Mouse (Mus musculus): ENCODE results near the gene Gjb5. TPM values are rescaled to one million over a fixed set of nuclear protein-coding genes. Genes with fewer than 3 reads are reported as not detected.
A peak's percentile ranks its signal among the peaks of the same experiment; 100 is the strongest.

The Gjb5 gene
- polyA plus RNA-seq, 1 experiment from 2014 or later = 0.42 TPM

DNA sequence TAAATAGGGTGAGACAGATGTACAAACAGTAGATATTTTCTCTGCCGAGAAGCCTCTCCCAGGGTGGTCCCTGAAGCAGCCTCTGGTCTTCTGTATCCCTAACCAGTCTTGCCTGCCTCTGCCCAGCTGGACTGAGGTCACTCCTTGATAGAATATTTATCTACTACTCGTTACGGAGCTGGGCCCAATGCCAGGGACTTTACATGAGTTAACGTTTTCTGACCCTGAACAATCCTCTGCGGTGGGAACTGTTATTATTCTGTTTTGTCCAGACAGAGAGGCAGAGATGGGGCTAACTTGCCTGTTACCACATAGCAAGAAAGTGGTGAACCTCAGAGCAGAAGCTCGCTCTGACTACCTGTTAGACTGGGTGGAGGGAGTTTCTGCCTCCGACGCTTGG is 15.5 kb upstream of the Gjb5 start:
- DNase-seq (ENCODE audit: low spot score, missing footprints) (no peak), ATAC-seq (ENCODE audit: low FRiP score) (no peak)
- Histone ChIP-seq H3K4me2 (no peak overlapping the region), H3K9ac (ENCODE audit: low read length) (no peak overlapping the region), H3K27me3 (ENCODE audit: control insufficient read depth, insufficient read depth, low read length) (no peaks in the 10 kb centered on the region), H3K36me3 (ENCODE audit: control insufficient read depth, insufficient read depth, low read length) (no peaks in the 10 kb centered on the region), H3K4me1 (ENCODE audit: control insufficient read depth, insufficient read depth, low read length) (no peaks in the 10 kb centered on the region), H3K27ac (ENCODE audit: low read depth, low read length) (no peak overlapping the region), H3K9me3 (ENCODE audit: control insufficient read depth, low read length) (no peaks in the 10 kb centered on the region), H3K4me3 (ENCODE audit: low read depth, low read length) (no peak overlapping the region)
- 78% methylated on average over 8 of the region's 8 CpGs for WGBS

DNA sequence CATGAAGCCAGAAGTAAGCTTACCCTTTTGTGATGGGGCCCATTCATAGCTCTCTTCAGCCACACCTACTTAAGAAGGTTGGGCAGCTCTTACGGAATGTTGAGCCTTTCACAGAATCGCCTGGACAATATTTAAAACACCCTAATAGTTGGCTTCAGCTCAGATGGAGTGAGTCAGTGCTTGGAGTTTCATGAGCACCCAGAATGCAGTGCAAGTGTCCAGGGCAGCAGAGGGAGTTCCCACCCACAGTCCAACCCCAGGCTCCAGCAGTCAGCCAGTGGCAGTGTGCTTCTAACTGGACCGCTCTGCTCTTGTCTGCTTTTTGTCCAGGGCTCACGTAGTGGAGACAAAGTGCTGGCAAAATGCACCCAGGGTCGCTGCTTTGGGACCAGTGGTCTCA is 13.6 kb upstream of the Gjb5 start:
- ATAC-seq (ENCODE audit: low FRiP score) = no peak
- no peak overlapping the region for H3K9ac ChIP-seq (ENCODE audit: low read length)
- no peaks in the 10 kb centered on the region for H3K27me3 ChIP-seq (ENCODE audit: control insufficient read depth, insufficient read depth, low read length)
- H3K4me1 ChIP-seq (ENCODE audit: control insufficient read depth, insufficient read depth, low read length) = no peaks in the 10 kb centered on the region
- no peak overlapping the region for H3K4me3 ChIP-seq (ENCODE audit: low read depth, low read length)
- H3K4me2 ChIP-seq = no peak overlapping the region
- H3K36me3 ChIP-seq (ENCODE audit: control insufficient read depth, insufficient read depth, low read length) = no peaks in the 10 kb centered on the region
- WGBS = 69% methylated on average over 5 of the region's 5 CpGs
- H3K9me3 ChIP-seq (ENCODE audit: control insufficient read depth, low read length) = no peaks in the 10 kb centered on the region
- DNase-seq (ENCODE audit: low spot score, missing footprints) = no peak
- no peak overlapping the region for H3K27ac ChIP-seq (ENCODE audit: low read depth, low read length)

DNA sequence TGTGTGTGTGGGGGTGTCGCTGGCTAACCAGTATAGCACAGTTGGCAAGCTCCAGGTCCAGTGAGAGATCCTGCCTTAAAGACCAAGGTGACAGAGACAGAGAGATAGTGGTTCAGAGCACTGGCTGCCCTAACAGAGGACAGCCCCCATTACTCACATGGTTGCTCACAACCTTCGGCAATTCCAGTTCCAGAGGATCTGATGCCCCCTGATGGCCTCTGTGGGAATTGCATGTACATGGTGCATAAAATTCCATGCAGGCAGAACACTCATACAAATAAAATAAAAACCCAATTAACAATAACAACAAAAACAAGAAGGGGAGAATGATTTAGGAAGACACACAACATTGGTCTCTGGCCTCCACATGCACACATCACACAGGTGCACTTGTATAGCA is 12.5 kb upstream of the Gjb5 start:
- Histone ChIP-seq H3K27me3 (ENCODE audit: control insufficient read depth, insufficient read depth, low read length) (no peaks in the 10 kb centered on the region), H3K4me3 (ENCODE audit: low read depth, low read length) (no peak overlapping the region), H3K27ac (ENCODE audit: low read depth, low read length) (no peak overlapping the region), H3K9me3 (ENCODE audit: control insufficient read depth, low read length) (no peaks in the 10 kb centered on the region), H3K36me3 (ENCODE audit: control insufficient read depth, insufficient read depth, low read length) (no peaks in the 10 kb centered on the region), H3K4me2 (no peak overlapping the region), H3K4me1 (ENCODE audit: control insufficient read depth, insufficient read depth, low read length) (no peaks in the 10 kb centered on the region), H3K9ac (ENCODE audit: low read length) (no peak overlapping the region)
- WGBS = 57% methylated on average over 2 of the region's 2 CpGs
- DNase-seq (ENCODE audit: low spot score, missing footprints) (no peak), ATAC-seq (ENCODE audit: low FRiP score) (no peak)

DNA sequence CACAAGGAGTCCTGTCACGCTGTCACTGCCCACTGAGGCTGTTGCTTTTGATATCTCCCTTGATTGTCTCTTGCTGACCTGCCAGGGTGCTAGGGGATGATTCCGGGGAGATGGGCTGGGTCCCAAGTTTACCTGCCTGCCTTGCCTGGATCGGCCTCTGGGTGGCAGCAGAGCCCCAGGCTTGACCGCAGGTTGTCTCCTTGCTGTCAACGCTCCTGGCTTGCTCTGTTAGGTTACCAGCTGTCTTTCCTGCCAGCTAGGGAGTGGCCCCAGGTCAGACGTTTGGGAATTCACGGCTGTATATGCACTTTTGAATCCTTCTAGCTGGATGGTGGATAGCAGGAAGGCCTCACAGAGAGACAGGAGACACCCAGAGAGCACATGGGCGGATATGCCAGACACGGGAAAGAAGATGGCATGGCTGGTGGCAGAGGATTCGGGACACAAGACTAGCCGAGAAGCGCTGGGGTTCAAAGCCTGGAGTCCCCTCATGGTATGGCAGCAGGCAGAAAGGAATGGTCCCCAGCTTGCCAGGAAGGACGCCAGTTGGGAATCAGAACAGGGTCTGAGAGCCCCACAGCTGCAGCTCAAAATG is 10.5 kb upstream of the Gjb5 start:
- Histone ChIP-seq H3K4me2 (no peak overlapping the region), H3K9ac (ENCODE audit: low read length) (no peak overlapping the region), H3K27me3 (ENCODE audit: control insufficient read depth, insufficient read depth, low read length) (no peaks in the 10 kb centered on the region), H3K36me3 (ENCODE audit: control insufficient read depth, insufficient read depth, low read length) (no peaks in the 10 kb centered on the region), H3K27ac (ENCODE audit: low read depth, low read length) (no peak overlapping the region), H3K4me1 (ENCODE audit: control insufficient read depth, insufficient read depth, low read length) (no peaks in the 10 kb centered on the region), H3K9me3 (ENCODE audit: control insufficient read depth, low read length) (no peaks in the 10 kb centered on the region), H3K4me3 (ENCODE audit: low read depth, low read length) (no peak overlapping the region)
- no peak; the same call in 1 of the 2 replicates for ATAC-seq (ENCODE audit: low FRiP score)
- 37% methylated on average over 13 of the region's 13 CpGs for WGBS
- DNase-seq (ENCODE audit: low spot score, missing footprints) = peak; percentile 99

DNA sequence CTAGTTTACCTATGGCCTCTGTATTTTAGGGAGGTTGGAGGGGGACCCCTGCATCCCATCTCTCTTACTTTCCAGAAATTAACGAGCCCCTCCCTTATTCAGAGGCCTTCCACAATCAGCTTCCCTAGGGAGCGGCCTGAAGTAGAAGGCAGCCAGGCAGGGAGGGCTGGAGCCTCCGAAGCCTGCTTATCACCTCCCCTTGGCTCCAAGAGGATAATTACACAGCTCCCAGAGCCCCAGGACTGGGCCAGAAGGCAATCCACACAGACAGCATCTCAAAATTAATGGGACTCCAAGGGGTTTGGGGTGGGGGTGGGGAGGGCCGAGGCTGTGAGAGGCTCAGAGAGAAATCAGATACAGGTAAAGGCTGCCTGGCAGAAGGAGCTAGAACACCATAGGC is 7.9 kb upstream of the Gjb5 start:
- no peak overlapping the region for H3K9ac ChIP-seq (ENCODE audit: low read length)
- H3K9me3 ChIP-seq (ENCODE audit: control insufficient read depth, low read length) = no peaks in the 10 kb centered on the region
- DNase-seq (ENCODE audit: low spot score, missing footprints) (no peak), ATAC-seq (ENCODE audit: low FRiP score) (0 out of 2 replicates have a peak, but pooled peaks have one; percentile 10)
- no peak overlapping the region for H3K4me3 ChIP-seq (ENCODE audit: low read depth, low read length)
- no peaks in the 10 kb centered on the region for H3K36me3 ChIP-seq (ENCODE audit: control insufficient read depth, insufficient read depth, low read length)
- H3K27ac ChIP-seq (ENCODE audit: low read depth, low read length) = no peak overlapping the region
- WGBS = 22% methylated on average over 4 of the region's 4 CpGs
- no peaks in the 10 kb centered on the region for H3K27me3 ChIP-seq (ENCODE audit: control insufficient read depth, insufficient read depth, low read length)
- H3K4me2 ChIP-seq = no peak overlapping the region
- no peaks in the 10 kb centered on the region for H3K4me1 ChIP-seq (ENCODE audit: control insufficient read depth, insufficient read depth, low read length)

DNA sequence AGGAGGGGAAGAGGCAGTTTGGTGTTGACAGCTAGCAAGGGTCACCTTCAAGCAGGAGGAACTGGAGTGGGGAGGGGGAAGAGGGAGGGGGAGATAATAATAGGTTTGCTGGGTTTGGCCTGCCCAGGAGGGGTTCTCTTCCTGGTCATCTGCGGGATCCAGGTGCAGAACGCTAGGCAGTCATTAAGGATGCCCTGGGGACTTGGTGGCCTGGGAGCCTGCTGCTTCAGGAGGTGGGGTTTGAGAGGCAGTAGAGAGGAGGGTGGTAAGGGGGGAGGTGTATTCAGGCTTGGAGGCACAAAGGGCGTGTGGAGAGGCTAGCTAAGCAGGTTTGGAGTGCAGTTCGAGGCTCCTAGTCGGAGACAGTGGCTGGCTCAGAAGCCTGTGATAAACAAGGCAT is 7.5 kb upstream of the Gjb5 start:
- no peaks in the 10 kb centered on the region for H3K9me3 ChIP-seq (ENCODE audit: control insufficient read depth, low read length)
- H3K9ac ChIP-seq (ENCODE audit: low read length) = no peak overlapping the region
- no peaks in the 10 kb centered on the region for H3K4me1 ChIP-seq (ENCODE audit: control insufficient read depth, insufficient read depth, low read length)
- no peak overlapping the region for H3K4me3 ChIP-seq (ENCODE audit: low read depth, low read length)
- no peak for DNase-seq (ENCODE audit: low spot score, missing footprints)
- peak; percentile 39; the same call in 1 of the 2 replicates for ATAC-seq (ENCODE audit: low FRiP score)
- H3K27me3 ChIP-seq (ENCODE audit: control insufficient read depth, insufficient read depth, low read length) = no peaks in the 10 kb centered on the region
- H3K36me3 ChIP-seq (ENCODE audit: control insufficient read depth, insufficient read depth, low read length) = no peaks in the 10 kb centered on the region
- H3K4me2 ChIP-seq = no peak overlapping the region
- H3K27ac ChIP-seq (ENCODE audit: low read depth, low read length) = no peak overlapping the region
- WGBS = 14% methylated on average over 5 of the region's 5 CpGs

DNA sequence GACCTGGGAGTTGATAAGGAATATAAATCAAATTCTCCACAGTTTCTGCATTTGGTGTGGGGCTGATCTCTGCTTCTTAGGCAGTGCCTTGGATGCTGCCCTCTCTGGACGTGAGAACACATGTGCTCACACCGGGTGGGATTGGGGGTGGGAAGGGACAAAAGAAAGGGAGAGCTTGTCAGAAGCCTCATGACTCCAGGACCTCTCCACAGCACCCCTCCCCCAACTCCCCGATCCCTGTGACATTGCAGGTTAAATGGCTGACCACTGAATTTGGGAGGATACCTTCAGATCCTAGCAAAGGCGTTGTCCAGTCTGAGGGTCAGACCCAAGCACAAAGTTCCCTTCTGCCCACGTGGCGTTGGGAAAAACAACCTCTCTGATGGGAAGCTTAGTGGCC is 6.5 kb upstream of the Gjb5 start:
- WGBS = 69% methylated on average over 6 of the region's 6 CpGs
- Histone ChIP-seq H3K4me1 (ENCODE audit: control insufficient read depth, insufficient read depth, low read length) (no peaks in the 10 kb centered on the region), H3K4me3 (ENCODE audit: low read depth, low read length) (no peak overlapping the region), H3K36me3 (ENCODE audit: control insufficient read depth, insufficient read depth, low read length) (no peaks in the 10 kb centered on the region), H3K27me3 (ENCODE audit: control insufficient read depth, insufficient read depth, low read length) (no peaks in the 10 kb centered on the region), H3K27ac (ENCODE audit: low read depth, low read length) (no peak overlapping the region), H3K9me3 (ENCODE audit: control insufficient read depth, low read length) (no peaks in the 10 kb centered on the region), H3K4me2 (no peak overlapping the region), H3K9ac (ENCODE audit: low read length) (no peak overlapping the region)
- ATAC-seq (ENCODE audit: low FRiP score) (no peak), DNase-seq (ENCODE audit: low spot score, missing footprints) (no peak)

DNA sequence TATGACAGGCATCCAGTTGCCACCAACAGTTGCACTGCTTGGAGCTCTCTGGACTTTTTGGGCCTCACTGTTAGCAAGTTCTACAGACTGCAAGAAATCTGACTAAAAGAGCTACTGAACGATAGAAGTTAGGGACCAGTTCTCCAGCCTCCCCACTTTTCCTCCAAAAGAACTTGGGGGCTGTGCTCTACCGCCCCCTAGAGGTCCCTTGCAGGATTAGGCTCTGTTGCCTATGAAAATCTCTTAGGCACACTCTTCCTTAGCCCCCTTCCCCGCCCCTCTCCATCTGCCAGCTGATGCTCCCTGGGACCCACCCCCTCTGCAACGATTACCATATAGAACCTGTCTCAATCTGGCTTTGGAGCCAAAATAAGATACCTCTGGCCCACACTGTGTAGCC is 5.3 kb upstream of the Gjb5 start:
- DNase-seq (ENCODE audit: low spot score, missing footprints) = no peak
- whole genome bisulfite sequencing = 66% methylated on average over 4 of the region's 4 CpGs
- Histone ChIP-seq H3K36me3 (ENCODE audit: control insufficient read depth, insufficient read depth, low read length) (no peaks in the 10 kb centered on the region), H3K9me3 (ENCODE audit: control insufficient read depth, low read length) (no peaks in the 10 kb centered on the region), H3K9ac (ENCODE audit: low read length) (no peak overlapping the region), H3K27me3 (ENCODE audit: control insufficient read depth, insufficient read depth, low read length) (no peaks in the 10 kb centered on the region), H3K4me3 (ENCODE audit: low read depth, low read length) (no peak overlapping the region), H3K4me1 (ENCODE audit: control insufficient read depth, insufficient read depth, low read length) (no peaks in the 10 kb centered on the region), H3K4me2 (no peak overlapping the region), H3K27ac (ENCODE audit: low read depth, low read length) (no peak overlapping the region)
- ATAC-seq (ENCODE audit: low FRiP score) = no peak

DNA sequence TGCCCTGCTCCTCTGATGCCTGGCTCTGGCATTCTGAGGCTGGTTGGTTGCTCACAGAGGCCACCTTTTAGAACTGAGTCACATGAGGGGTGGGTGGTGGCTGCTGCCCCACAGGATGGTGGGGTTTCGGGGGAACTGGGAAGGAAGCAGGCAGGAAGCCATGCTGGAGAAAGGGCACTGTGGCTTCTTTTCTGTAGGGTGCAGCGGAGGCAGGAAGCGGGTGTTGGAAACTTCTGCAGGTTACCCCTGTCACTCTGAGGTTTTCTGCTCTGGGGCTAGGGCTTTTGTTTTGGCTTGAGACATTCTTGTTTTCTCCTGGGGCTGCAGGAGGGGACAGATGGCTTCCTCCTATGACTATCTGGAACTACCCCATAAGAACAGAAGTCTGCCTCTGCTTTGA is 4.5 kb upstream of the Gjb5 start:
- no peaks in the 10 kb centered on the region for H3K4me1 ChIP-seq (ENCODE audit: control insufficient read depth, insufficient read depth, low read length)
- ATAC-seq (ENCODE audit: low FRiP score) (no peak), DNase-seq (ENCODE audit: low spot score, missing footprints) (no peak)
- no peak overlapping the region for H3K9ac ChIP-seq (ENCODE audit: low read length)
- no peaks in the 10 kb centered on the region for H3K9me3 ChIP-seq (ENCODE audit: control insufficient read depth, low read length)
- H3K27ac ChIP-seq (ENCODE audit: low read depth, low read length) = no peak overlapping the region
- 96% methylated on average over 3 of the region's 3 CpGs for WGBS
- no peaks in the 10 kb centered on the region for H3K36me3 ChIP-seq (ENCODE audit: control insufficient read depth, insufficient read depth, low read length)
- no peak overlapping the region for H3K4me3 ChIP-seq (ENCODE audit: low read depth, low read length)
- H3K27me3 ChIP-seq (ENCODE audit: control insufficient read depth, insufficient read depth, low read length) = no peaks in the 10 kb centered on the region
- H3K4me2 ChIP-seq = no peak overlapping the region
